Mouse (Mus musculus) heart, postnatal 10 days (tissue): ENCODE data around the gene 3830406C13Rik. TPM values are rescaled to one million over a fixed set of nuclear protein-coding genes. Genes with fewer than 3 reads are reported as not detected.

Experiments used
- DNase-seq, 2 experiments: peaks; one replicate each; pipeline ENCODE4 v3.0.0; 2021
- intact Hi-C: fragments of 180-260 bp; cut with DNase I; formaldehyde crosslinking; loops from one replicate; pipeline ENCODE4 v1.15.1; 2025
- total RNA-seq, 2 experiments: library from RNA; stranded (reverse); gene quantifications; 2 replicates each; pipeline ENCODE4 v1.2.3; 2021

Gene 3830406C13Rik
- total RNA-seq, 2 experiments from 2014 or later = 21.2 to 28.7 TPM

DNA sequence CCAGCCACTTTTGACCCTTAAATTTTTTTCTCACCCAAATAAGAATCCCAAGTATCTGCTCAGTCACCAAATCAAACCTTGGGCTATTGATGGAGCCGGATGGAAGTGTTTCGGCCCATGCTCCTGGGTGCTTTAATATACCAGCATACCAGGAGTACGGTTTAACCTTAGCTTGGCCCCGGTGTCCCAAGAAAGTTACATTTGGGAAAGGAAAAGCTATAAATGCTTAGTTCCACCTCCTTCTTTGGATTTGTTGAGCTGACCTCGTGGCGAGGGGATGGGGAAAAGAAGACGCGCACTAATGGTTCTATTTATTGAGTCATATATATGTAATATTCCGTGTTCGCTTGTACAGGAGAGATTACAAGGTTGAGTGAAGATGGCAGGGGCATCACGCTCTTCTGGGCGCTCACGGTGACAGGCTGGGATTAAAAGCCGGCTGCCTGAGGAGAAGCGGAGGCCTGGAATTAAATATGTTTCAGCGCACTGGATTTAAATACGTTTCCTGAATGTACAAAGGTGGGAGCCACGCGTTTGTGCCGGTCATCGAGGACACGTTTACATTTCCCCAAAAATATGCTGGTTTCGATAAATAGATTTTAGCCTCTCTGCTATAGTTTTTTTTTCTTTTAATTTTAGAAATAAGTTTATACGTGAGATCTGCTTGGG, 58.0 kb downstream of the 3830406C13Rik start:
- intact Hi-C loops = no loop called here
- no peak for DNase-seq

DNA sequence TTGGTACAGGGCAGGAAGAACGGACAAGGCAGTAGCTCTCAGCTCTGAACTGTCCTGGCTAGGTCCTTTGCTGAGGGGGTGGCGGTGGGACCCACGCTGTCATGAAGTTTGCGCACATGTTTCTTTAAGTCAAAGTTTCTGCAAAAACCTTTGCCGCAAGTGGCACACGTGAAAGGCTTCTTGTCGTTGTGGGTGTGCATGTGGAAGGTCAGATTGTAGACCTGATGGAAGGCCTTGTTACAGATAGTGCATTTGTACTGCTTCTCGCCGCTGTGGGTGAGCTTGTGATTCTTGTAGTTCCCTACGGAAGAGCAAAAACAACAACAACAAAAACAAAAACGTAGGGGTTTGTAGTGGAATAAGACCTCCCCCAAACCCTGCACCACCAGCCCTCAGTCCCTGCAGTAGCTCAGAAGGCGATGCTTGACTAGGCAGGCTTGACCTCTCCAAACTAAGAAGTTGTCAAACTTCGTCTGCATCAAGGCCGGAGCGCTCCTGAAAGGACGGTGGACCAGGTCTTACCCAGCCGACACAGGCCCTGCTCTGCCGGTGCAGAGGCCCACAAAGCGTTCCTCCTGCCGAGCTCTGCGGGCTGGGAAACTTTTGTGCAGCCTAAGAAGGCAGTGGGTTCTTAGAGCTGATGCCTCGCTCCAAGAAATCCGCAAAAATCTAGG, 58.6 kb downstream of the 3830406C13Rik start:
- DNase-seq = no peak
- intact Hi-C loops = no loop called here

DNA sequence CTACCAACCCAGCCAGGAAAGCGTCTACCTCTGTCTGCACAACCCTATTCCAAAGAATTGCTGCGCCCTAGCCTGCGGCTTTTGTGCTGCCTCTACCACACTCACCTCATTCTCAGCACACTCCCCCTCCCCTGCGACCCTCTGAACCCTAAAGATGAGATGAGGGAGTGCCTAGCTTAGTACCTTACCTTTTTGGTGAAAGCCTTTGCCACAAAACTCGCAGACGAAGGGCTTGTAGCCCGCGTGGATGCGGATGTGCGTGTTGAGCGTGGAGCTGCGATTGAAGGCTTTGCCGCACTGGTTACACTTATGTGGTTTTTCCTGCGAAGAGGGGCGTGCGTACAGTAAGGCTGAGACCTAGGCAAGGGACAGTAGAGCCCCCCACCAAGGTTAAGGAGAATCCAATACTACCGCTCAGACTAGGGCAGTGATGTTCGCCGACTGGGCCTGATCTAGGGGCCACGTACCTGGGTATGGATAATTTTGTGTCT, 59.5 kb downstream of the 3830406C13Rik start:
- intact Hi-C loops = no loop called here
- DNase-seq = no peak

DNA sequence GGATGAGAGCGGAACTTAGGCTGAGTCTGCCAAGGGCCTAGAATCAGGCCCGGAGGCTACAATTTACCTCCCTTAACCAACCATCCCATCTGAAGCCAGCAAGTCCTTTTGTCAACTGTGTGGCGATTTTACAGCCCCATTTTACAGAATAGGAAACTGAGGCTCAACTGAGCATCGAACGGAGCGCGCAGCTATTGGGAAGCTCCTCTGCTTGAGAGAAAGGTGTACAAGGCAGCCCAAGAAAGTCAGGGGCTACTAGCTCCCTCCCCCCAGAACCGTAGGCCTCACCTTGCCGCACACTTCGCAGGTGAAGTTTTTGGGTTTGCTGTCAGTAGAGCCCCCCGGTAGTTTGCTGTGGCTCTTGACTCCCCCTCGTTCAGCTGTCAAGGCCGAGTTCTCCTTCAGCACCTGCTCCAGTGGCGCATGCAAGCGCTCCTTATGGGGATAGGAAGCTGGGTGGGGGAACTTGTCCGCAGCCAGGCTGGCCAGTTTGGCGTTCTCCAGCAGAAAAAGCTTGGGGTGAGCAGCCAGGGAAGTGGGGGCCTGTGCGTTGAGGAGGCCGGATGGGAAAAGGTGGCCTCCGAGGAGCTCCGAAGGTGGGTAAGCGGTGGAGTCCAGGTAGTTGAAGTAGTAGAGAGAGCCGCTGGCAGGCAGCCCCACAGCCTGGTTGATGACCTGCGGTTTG, 60.2 kb downstream of the 3830406C13Rik start:
- intact Hi-C loops = no loop called here
- DNase-seq = no peak

DNA sequence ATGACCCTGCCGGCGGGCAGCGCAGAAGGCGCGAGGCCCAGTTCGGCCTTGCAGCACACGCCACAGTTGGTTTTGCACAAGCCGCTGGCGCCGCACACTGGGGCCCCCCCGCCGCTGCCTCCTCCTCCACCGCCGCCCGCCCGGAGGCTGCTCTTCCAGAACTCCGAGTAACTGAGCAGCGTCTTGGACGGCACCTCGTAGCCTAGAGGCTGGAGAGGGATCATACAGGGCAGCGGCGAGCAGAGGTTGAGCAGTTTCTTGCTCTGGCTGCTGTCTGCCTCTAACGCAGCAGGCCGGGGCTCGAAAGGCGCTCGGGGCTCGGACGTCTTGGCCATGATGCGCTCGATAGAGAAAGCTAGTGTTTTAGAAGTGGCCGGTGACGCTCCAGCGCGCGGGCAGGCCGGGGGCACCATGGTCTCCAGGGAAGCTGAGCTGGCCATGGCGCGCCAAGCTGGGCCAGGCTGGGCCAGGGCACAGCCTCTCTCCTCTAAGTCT, 60.8 kb downstream of the 3830406C13Rik start:
- no peak for DNase-seq
- intact Hi-C loops = no loop called here

DNA sequence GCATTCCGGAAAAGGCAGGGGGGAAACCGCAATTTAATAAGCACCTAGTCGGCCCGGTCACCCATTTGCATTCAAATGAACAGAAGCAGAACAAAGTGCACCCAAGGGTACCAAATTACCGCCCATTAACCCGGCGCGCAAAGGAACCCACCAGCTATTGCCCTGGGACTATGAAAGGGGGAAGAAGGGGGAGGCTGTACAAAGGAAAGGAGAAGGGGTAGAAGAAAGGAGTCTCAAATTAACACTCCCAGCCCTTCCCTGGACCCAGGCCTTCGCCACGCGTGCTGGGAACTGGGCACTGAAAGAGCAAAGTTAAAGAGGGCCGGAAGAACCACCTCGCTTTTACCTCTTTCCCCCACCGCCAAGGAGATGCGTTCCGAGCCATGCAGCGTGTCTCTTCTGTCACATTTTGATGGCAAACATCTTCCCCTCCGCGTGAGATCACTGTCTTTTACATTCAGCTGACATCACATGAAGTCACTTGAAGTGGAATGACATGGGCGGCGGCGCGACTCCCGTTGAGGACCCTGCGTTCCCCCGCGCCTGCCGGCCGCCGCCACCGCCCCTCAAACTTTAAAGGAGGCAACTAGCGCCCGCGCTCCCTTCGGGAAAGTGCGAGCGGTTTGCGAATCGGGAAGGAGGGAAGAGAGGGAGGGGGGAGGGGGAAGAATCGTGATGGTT, 61.4 kb downstream of the 3830406C13Rik start:
- intact Hi-C loops = no loop called here
- no peak for DNase-seq

DNA sequence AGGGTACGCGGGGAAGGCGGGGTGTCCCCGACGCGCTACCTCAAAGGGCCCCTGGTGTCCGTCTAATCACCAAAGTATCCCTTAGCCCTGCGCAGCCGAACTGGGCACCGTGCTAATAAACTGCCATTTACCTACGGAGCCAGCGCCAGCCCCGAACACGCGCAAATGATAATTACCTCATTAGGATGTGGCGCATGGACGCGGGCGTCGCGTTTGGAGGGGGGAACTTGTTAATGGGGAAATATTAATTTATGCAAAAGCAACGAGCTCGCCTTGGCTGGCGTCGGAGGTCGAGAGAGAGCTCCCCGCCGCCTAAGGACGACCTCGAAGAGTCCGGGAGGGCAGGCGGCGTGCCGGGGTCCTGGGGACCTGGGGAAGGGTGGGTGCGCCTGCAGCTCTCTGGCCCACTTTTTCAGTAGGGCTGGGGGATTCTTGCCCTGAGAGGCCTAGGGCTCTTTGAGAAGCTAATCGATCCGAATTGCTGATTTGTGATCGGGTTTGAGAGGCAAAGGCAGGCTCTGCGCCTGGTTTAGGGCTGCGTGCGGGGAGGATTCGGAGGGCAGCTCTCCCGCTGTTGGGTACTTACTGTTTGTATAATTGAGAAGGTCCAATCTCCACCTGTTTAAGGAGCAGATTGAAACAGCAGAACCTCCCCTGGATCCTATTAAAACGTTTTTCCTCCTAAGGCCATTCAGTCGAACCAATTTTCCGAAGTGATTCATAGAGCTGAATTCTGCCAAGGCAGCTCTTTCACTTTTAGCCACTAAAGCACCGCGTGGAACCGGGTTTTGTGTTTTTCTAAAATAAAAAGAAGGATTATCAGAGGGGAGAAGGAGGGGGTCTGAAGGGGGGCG, 62.3 kb downstream of the 3830406C13Rik start:
- no peak for DNase-seq
- intact Hi-C loops = no loop called here

DNA sequence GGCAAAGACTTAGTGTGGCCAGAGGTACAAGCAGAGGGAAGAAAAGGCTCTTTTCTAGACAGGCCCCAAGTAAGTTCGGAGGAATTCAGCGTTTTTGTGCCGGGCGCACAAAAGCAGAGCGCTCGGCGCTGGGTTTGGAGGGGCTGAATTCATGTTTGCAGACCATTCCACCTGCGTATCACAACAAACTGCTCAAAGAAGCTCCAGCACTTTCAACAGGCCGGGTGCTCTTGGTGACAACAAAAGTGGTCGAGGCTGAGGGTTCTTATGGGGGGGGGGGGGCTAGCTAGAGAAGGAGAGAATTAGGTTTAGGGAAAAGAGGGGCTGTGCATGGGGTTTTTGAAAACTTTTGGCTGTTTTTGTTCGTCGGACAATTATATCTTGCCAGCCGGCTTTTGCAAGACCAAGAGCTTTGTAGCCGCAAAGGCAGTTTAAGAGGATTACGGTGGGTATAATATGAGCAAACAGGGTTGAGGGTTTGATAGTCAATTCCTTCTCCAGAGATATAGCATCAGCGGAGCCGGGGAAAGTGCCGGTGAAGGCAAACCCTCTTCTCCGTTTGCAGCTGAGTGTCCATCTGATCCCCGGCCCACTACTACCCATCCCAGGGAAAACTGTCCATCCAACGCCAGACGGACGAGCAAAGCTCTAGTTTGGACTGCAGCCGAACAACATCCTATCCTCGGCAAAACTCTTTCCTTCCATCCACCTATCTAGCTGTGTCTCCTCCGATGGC, 63.1 kb downstream of the 3830406C13Rik start:
- DNase-seq = no peak
- intact Hi-C loops = no loop called here

DNA sequence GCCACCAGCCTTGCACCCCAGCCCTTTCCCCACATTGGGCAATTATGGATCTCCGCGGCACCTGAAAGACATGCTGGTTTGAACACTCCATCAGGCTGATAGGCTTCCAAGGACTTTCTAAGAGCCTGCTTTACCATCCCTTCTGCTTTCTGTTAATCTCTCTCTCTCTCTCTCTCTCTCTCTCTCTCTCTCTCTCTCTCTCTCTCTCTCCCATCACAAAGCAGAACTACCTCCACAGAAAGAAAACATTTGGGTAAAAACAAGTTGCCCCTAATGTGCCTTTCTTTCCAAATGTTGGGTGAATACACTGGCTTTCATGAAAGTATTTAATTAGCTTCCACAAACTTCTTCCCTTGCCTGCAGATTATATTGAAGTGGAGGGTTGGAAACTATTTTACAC, 64.1 kb downstream of the 3830406C13Rik start, which contains the start of gene Fezf2:
TSS of gene Fezf2 (minus strand) at position 101 of the 400 bp plus-strand sequence.
- intact Hi-C loops = no loop called here

DNA sequence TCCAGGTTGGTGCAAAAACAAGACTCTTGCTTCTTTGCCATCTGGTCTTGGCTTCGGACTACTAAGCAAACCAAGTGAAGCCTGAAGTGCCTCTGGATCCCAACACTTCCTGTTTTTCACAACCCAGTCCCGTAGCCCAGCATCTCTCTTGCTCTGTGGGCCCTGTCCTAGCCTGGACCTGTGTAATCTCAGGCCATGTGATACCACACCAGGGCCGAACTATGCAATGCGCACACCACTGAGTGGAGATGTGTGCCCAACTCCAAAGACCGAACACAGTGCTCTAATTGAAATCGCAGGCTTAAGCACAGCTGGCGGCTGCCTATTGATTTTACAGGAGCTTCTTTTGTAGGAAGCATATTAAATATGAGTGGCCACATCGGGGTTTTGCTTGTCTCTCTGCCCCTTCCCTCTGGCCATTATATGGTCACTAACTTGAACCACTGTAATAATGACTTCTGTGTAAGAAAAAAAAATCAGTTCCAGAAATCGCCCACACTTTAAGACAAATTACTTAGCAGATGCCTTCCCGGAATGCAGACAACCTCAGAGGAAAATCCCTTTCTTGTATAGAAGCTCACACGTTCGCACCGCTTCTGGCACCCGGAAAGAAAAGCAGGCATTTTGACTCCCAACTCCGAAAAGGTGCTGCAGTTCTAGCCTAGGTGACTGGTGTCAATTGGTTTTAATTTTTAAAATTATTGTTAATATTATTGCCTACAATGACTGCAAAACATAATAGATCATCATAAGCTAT, 65.5 kb downstream of the 3830406C13Rik start:
- DNase-seq = no peak
- intact Hi-C loops = no loop called here

More for the DNA sequence above, 64.1 kb downstream of the 3830406C13Rik start, which contains the start of gene Fezf2:
- no peak for DNase-seq

DNA sequence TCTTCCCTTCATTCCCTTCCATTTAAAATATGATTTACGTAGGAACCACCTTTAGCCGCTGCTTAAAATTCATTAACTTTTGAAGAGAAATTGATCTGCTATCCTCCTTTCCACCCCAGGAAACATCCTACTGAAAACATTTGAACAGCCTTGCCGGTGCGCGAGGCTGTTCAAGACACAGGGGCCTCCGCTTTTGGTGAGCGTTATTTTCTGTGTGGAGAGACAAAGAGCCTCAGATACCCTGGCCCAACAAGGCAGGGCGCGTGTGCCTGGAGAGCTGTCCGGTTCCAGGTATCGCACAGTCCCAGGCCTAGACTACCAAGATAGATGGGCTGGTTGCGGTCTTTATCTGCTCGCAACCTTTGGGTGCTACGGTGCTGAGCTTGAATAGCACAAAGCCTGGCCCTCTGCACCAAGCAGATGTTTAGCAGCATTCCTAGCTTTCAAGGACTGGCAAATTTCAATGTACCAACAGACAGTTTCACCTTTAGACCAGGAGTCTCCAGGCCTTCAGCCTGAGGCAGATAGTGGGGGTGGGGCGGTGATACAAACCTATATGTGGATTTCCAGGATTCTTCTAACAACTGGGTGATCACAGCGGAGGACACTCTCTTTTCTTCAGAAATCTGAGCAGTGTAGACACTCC, 66.4 kb downstream of the 3830406C13Rik start:
- intact Hi-C loops = no loop called here
- no peak for DNase-seq

Other genes starting within 250 kb of the 3830406C13Rik start
- gene Gm49355, start 197 bp upstream of the 3830406C13Rik start, total RNA-seq = under 1 TPM; 0.12 to 0.37 TPM
- gene Fezf2, start 64.0 kb downstream of the 3830406C13Rik start, total RNA-seq = not detected